Mouse (Mus musculus) cerebellum, postnatal 25 days (tissue): Measurements from ENCODE around the gene Rdh7.
"Not testable (repeated sequence)": the region's sequence is repeated elsewhere in the genome, so short reads cannot be mapped to it uniquely, and the experiment has no call there.

ENCODE experiments used
- DNase-seq, 2 experiments: peaks; one replicate each; pipeline ENCODE4 v3.0.0; 2021; ENCODE audit warnings: mixed read lengths in 2 of 2

Gene Rdh7

DNA sequence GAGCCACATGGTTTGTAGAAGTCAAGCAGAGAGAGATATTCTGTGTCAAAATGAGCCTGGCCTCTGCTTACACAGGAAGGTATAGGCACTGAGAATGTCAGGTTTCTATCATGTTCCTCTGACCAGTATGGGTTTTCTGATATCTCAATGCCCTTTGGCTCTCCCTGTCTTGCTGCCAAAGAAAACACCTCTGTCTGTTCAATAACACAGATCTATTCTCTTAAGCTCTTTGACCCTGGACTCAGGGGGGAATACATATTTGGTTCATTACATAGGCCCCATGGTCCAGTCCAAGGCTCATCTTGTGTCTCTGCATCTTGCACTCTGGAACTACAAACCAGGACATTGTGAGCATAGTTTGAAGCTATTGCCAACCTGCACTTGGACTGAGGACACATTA, at the start of gene Rdh7:
TSS of gene Rdh7 (minus strand) at position 213 of the 400 bp plus-strand sequence.
- no peak for DNase-seq

DNA sequence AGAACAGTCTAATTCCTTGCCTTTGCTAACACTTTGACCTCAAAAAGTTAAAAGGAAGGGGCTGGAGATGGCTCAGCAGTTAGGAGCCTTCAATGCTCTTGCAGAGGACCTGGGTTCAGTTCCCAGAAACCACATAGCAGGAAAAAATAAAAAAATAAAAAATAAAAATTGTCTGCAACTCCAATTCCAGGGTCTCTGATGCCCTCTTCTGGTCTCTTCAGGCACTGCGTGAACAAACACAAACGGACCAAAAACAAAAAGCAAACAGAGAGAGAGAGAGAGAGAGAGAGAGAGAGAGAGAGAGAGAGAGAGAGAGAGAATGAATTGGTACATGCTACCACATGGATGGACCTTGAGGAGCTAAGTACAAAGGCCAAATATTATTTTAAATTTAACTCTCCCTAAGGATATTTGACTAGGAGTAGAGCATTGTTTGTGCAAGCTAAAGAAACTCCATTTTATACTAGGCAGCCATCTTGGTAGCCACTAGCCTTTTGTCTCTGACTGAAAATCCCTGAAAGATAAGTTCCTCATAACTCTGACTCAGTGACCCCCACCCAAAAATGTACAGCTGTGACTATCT, 48.9 kb upstream of the Rdh7 start:
- DNase-seq: peak; percentile 56 to 80

DNA sequence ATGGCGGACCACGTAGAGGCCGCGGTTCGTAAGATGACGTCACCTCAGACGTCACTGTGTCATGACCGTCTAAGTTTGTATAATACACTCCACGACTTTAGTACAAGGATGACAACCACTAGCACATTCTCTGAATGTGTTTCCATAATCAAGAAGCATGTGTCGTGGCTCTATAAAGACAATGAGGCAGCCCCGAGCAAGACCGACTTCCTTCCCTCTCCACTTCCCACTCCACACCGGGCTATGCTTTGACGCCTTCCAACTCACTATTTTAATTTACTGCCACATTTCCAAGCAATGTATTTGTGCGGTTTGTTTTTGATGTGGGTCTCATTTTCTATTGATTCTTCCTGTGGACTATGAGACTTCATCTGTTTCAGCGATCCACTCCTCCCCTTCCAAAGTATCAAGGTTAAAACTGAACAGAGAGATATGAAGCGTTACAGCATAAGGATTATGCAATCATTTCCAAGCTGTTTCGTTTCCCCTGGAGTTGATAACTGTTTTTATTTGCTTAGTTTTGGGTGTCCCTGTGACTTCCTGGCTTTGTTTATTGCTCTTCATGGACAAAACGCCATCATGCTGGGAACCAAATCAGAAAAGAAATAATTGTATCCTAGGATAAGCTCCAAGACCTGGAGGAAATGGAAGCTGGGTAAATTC, 48.3 kb upstream of the Rdh7 start:
- DNase-seq: no peak

DNA sequence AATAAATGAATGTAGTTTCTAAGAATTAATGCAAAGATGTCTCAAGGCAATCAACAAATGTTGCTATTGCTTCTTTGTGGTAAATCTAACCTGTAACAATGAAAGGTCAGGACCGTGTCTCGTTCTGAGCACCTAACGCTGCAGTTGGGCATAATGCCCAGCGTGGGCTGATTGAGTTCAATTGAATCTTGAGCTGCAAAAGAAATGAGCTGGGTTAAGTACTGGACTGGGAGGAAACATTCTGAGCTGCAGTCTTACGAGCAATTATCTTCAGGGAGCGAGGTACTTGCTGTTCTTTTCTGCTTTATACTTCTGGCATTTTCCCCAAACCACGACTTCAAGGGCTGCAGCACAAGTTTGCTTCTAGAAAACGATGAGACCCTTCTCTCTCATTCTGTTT, 47.7 kb upstream of the Rdh7 start:
- DNase-seq: no peak

GRCm38 (mm10) chr10:127932290-127932926, 43.8 kb upstream of the Rdh7 start:
- no peak for DNase-seq

DNA sequence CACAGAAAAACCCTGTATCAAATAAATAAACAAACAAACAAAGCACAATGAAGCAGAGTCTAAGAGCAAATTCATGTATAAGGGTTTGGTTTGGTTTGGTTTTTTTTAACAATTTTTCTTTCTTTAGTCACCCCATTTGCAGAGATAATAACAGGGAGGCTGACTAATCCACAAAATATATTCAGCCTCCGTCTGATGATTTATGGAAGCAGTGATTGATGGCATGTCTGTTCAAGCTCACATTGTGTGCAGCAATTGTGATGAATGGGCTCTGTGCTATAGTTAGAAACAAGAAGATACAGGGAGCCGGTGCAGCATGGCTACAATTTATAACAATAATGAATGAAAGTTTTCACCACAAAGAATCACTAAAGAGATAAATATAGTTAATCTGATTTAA, 39.1 kb upstream of the Rdh7 start:
- no peak for DNase-seq

GRCm38 (mm10) chr10:127924597-127925378, 36.2 kb upstream of the Rdh7 start:
- DNase-seq: no peak

DNA sequence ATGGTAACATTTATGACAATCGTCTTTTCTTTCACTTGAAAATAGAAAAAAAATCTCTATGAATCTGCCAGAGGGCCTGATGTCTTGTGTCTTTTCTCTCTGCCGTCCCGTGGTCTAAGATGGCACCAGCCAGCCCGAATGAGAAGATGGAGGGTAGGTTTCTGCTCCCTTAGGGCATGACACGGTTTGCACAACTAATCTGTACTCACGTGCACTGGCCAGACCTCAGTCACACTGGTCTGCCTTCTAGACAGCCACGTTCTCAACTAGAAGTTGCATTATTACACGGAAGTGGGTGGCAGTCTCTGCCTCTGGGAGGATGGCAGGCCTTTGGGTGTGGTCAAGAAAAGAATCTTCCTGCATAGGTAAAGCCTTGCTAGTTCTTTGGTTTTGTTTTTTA, 34.4 kb upstream of the Rdh7 start:
- no peak for DNase-seq

- DNase-seq: no peak
These were observed 33.6 kb upstream of the Rdh7 start for GRCm38 (mm10) chr10:127922241-127922640.

- no peak for DNase-seq
These were observed 29.0 kb upstream of the Rdh7 start for GRCm38 (mm10) chr10:127917651-127918050.

DNA sequence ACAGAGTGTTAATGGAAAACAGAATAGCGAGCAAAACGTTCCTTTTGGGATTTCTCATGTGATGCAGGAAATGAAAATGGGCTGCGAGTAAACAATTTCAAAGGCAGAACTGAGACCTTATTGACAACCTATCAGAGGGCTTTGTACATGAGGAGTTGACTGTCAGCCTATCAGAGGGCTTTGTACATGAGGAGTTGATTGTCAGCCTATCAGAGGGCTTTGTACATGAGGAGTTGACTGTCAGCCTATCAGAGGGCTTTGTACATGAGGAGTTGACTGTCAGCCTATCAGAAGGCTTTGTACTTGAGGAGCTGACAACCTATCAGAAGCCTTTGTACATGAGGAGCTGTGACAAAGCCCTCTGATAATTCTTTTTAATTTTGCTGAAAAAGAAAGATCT, 28.6 kb upstream of the Rdh7 start:
- not testable (repeated sequence) for DNase-seq

DNA sequence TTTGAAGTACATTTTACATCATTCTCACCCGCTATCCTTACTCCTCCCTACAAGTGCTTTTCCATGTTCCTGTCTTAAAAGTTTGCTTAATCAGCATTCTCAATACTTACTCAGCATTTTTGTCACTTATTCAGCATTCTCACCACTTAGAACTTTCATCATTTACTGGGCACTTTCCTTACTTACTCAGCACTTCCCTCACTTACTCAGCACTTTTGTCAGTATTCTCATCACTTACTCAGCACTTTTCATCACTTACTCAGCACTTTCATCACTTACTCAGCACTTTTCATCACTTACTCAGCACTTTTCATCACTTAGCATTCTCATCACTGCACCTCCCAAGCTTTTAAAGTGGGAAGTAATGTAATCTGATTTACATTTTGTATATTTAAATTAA, 27.0 kb upstream of the Rdh7 start:
- no peak for DNase-seq

- no peak for DNase-seq
These were observed 18.9 kb upstream of the Rdh7 start for GRCm38 (mm10) chr10:127907386-127907951.

DNA sequence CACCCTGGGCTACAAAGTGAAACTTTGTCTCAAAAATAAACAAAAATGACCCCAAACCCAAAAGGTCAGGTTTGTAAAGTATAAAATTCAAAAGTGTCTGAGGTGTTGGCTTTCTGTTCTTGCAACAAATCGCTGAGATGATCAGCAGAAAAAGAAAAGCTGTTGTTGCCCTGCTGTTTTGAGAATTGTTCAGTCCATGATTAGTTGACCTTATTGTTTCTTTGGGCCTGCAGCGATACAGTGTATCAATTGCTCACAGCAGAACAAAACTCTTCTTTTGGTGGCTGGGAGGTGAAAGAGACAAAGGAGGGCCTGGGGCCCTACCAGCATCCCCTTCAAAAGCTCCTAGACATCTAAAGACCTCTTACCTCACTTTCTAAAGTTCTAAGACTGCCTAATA, 17.5 kb upstream of the Rdh7 start:
- no peak for DNase-seq

- DNase-seq: peak; percentile 9 to 38
These were observed 16.3 kb upstream of the Rdh7 start for GRCm38 (mm10) chr10:127904718-127905446.

- DNase-seq: no peak
These were observed 14.5 kb upstream of the Rdh7 start for GRCm38 (mm10) chr10:127903116-127903515.

DNA sequence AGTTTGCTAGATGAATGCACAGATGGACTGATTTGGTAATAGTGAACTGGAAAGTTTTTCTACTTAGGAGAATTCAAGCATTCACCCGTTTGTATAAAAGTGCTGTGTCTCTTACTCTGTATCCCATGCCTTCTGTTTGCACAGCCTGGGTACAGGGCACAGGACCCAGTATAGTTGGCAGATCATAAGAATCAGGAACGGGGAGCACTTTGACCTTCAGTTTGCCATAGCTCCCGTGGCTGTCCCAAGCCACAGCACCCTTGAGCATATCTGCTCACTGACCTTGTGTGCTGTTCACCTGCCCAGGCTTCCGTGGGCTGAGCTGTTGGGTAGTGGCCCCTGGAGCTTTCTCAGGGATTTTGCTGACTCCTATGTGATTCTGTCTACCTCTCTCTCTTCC, 13.1 kb upstream of the Rdh7 start:
- DNase-seq: no peak

DNA sequence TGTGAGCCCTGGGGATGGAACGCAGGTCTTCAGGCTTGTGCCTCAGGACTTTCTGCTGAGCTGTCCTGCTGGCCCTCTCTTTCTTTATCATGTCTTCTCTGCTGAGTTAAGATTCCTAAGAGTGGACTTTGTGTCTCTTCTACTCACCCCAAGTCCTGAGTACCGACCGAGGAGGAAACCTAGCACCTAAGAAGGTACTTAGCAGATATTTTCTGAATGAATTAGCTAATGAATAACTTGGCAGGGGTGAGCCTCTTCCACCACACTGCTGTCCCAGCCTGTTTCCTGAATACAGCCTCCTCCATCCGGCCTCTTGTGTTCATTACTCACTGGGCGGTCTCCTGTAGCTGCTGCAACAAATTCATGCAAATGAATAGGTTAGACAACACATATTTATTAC, 11.2 kb upstream of the Rdh7 start:
- DNase-seq: no peak

GRCm38 (mm10) chr10:127898218-127898617, 9.6 kb upstream of the Rdh7 start, which contains the start of gene Sdr9c7:
Sdr9c7 (plus strand) TSS chr10:127898518.
- no peak for DNase-seq

GRCm38 (mm10) chr10:127897506-127897905, 8.9 kb upstream of the Rdh7 start:
- no peak for DNase-seq

- DNase-seq: no peak
These were observed 8.1 kb upstream of the Rdh7 start for GRCm38 (mm10) chr10:127896705-127897104.
